Mouse (Mus musculus) heart, postnatal 0 days (tissue): Measurements from ENCODE around the gene Supt6.

Source experiments
- CTCF ChIP-seq: IDR thresholded peaks from 2 replicates; pipeline ENCODE4 v1.5.1; 2016; ENCODE audit warnings: antibody characterized with exemption, control low read depth, low read depth
- EP300 ChIP-seq: IDR thresholded peaks from 2 replicates; pipeline ENCODE4 v1.6.1; 2016; ENCODE audit warnings: antibody characterized with exemption, low read depth

DNA sequence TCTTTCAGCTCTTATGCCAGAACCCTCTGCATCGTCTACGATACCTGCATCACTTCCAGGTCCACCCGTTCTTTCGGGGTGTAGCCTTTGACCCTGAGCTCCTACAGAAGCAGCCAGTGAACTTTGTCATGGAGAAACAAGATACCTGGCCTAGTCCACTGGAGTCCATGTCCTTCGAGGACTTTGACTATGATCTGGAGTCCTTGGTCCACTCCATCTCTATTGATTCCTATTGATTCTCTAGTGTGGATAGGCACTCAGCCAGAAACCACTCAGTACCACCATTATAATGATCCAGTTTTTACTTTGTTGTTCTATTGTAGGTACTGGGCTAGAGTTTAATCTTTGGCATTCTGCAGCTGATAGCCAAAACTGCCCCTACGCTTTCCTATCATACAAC is 48.8 kb upstream of the Supt6 start:
- no peak for TF ChIP-seq CTCF
- no peak for TF ChIP-seq EP300
